Mouse (Mus musculus) heart, postnatal 10 days (tissue): ENCODE measurements around the gene Gpr179. TPM values are rescaled to one million over a fixed set of nuclear protein-coding genes. Genes with fewer than 3 reads are reported as not detected.

Source experiments
- DNase-seq, 2 experiments: peaks; one replicate each; pipeline ENCODE4 v3.0.0; 2021
- intact Hi-C: fragments of 180-260 bp; cut with DNase I; formaldehyde crosslinking; loops from one replicate; pipeline ENCODE4 v1.15.1; 2025
- total RNA-seq, 2 experiments: library from RNA; stranded (reverse); gene quantifications; 2 replicates each; pipeline ENCODE4 v1.2.3; 2021

Gpr179 gene
- total RNA-seq, 2 experiments from 2014 or later = 0.02 to 0.05 TPM

GRCm38 (mm10) chr11:97357663-97358062, 5.8 kb upstream of the Gpr179 start:
- intact Hi-C loops = loop anchor here (1.0 to 5.0 kb wide), 2 partner anchors 43 to 275 kb away; no protein-coding TSS in a partner anchor
- DNase-seq = peak; percentile 81 to 88

- DNase-seq = no peak
- intact Hi-C loops = loop anchor here (5.0 kb wide), 1 partner anchor 277 kb away; no protein-coding TSS in a partner anchor
Measured at GRCm38 (mm10) chr11:97355247-97355646, 3.4 kb upstream of the Gpr179 start.

- DNase-seq = no peak
- intact Hi-C loops = loop anchor here (5.0 kb wide), 1 partner anchor 278 kb away; no protein-coding TSS in a partner anchor
Measured at GRCm38 (mm10) chr11:97354646-97355045, 2.8 kb upstream of the Gpr179 start.

- intact Hi-C loops = no loop called here
- DNase-seq = no peak
Measured at GRCm38 (mm10) chr11:97352935-97353597, 1.2 kb upstream of the Gpr179 start.

GRCm38 (mm10) chr11:97350035-97350434, 1.8 kb downstream of the Gpr179 start:
- intact Hi-C loops = no loop called here
- DNase-seq = peak; percentile 80 to 82

- no peak for DNase-seq
- intact Hi-C loops = no loop called here
Measured at GRCm38 (mm10) chr11:97347291-97347690, 4.6 kb downstream of the Gpr179 start.

GRCm38 (mm10) chr11:97346383-97346782, 5.5 kb downstream of the Gpr179 start:
- no peak for DNase-seq
- intact Hi-C loops = no loop called here

GRCm38 (mm10) chr11:97345446-97345845, 6.4 kb downstream of the Gpr179 start:
- intact Hi-C loops = no loop called here
- no peak for DNase-seq

- intact Hi-C loops = no loop called here
- DNase-seq = peak; percentile 26 to 37
Measured at GRCm38 (mm10) chr11:97343619-97344018, 8.3 kb downstream of the Gpr179 start.

- DNase-seq = no peak
- intact Hi-C loops = no loop called here
Measured at GRCm38 (mm10) chr11:97343175-97343574, 8.7 kb downstream of the Gpr179 start.

- peak; percentile 77 for DNase-seq
- intact Hi-C loops = no loop called here
Measured at GRCm38 (mm10) chr11:97338977-97339315, 12.9 kb downstream of the Gpr179 start.

- DNase-seq = peak in 1 of 2 experiments; percentile 22
- intact Hi-C loops = no loop called here
Measured at GRCm38 (mm10) chr11:97338302-97338976, 13.4 kb downstream of the Gpr179 start.

- intact Hi-C loops = no loop called here
- no peak for DNase-seq
Measured at GRCm38 (mm10) chr11:97337363-97337762, 14.5 kb downstream of the Gpr179 start.

- no peak for DNase-seq
- intact Hi-C loops = no loop called here
Measured at GRCm38 (mm10) chr11:97336751-97337345, 15.0 kb downstream of the Gpr179 start.

GRCm38 (mm10) chr11:97336238-97336637, 15.6 kb downstream of the Gpr179 start:
- no peak for DNase-seq
- intact Hi-C loops = no loop called here

GRCm38 (mm10) chr11:97334400-97334799, 17.5 kb downstream of the Gpr179 start:
- intact Hi-C loops = no loop called here

GRCm38 (mm10) chr11:97333896-97334295, 18.0 kb downstream of the Gpr179 start:
- no peak for DNase-seq
- intact Hi-C loops = no loop called here

More at GRCm38 (mm10) chr11:97334400-97334799, 17.5 kb downstream of the Gpr179 start:
- no peak for DNase-seq

GRCm38 (mm10) chr11:97333044-97333443, 18.8 kb downstream of the Gpr179 start:
- no peak for DNase-seq
- intact Hi-C loops = no loop called here

- intact Hi-C loops = no loop called here
- DNase-seq = no peak
Measured at GRCm38 (mm10) chr11:97331231-97332190, 20.4 kb downstream of the Gpr179 start.

GRCm38 (mm10) chr11:97330315-97330714, 21.6 kb downstream of the Gpr179 start:
- no peak for DNase-seq
- intact Hi-C loops = no loop called here
